Mouse (Mus musculus): ENCODE results near the gene Cab39l. TPM values are rescaled to one million over a fixed set of nuclear protein-coding genes. Genes with fewer than 3 reads are reported as not detected.
A peak's percentile ranks its signal among the peaks of the same experiment; 100 is the strongest.
"Not testable (repeated sequence)": the region's sequence is repeated elsewhere in the genome, so short reads cannot be mapped to it uniquely, and the experiment has no call there.

Gene Cab39l
- polyA plus RNA-seq (2015; fragmentation: Nextera tagmentation; extraction: Ambion mirVana): 21.8 and 24.0 TPM in 2 replicates

DNA sequence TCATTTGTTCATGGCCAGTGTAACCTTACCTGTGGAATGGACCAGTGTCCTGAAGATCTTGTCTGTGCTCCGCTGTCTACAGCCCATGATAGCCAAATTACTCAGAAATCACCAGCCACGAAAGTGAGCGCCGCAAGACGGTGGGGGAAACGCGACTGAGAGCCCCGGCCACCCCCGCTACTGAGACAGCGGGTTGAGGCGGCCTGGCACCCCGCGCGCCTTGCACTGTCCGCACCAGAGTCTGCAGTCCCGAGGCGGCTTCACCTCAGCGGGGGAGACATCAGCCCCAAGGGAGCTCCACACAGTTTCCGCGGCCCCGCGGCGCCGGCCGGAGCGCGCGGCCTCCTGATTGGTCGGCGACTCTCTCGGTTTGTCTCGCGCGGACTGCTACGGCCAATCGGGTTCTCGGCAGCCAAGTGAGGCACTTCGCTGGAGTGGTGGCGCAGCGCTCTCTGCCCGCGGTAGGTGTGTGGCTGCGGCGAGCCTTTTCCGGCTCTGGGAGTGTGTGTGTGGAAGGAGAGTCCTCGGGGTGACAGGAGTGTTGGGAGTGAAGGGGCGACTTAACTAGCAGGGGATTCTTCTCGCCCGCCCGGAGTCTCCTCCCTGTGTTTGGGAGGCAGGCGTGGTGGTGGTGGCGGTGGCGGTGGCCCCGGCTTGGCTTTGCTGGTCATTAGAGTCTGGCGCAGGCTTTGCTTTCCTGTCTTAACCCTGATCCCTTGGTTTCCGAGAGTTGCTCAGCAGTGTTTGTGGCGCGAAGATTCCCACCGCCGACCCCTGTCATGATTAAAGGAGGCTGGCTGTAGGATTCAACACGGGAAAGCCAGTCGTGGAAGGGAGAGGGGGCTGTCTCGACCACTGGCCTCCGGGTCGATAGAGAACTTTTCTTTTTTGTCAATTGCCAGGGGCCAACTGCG, at the start of gene Cab39l, which contains the start of gene Setdb2:
Cab39l (plus strand) TSS at position 415 of the 914 bp plus-strand sequence.
Setdb2 (minus strand) TSS at position 327 of the 914 bp plus-strand sequence.
- no peaks in the 10 kb centered on the region for H3K36me3 ChIP-seq (ENCODE audit: control insufficient read depth, insufficient read depth)
- H3K4me1 ChIP-seq (ENCODE audit: control insufficient read depth, low read depth, low read length): peaks cover 8% of the 10 kb centered on the region
- H3K27me3 ChIP-seq (ENCODE audit: control insufficient read depth, insufficient read depth, low read depth, low read length): no peaks in the 10 kb centered on the region
- H3K4me3 ChIP-seq (ENCODE audit: low read depth, low read length): peak within 1 kb of the TSS; percentile 79
- H3K4me2 ChIP-seq (ENCODE audit: low read depth, low read length): peak within 1 kb of the TSS; percentile 87
- ATAC-seq (ENCODE audit: low read depth): peak; percentile 99
- H3K27ac ChIP-seq (ENCODE audit: low read length): peak within 1 kb of the TSS; percentile 95
- peak within 1 kb of the TSS; percentile 94 for H3K9ac ChIP-seq (ENCODE audit: low read depth, low read length)
- no peaks in the 10 kb centered on the region for H3K9me3 ChIP-seq (replicated peaks; ENCODE audit: control insufficient read depth, low read length)
- WGBS (ENCODE audit: insufficient replicate concordance): under 1% methylated on average over 66 of the region's 66 CpGs

DNA sequence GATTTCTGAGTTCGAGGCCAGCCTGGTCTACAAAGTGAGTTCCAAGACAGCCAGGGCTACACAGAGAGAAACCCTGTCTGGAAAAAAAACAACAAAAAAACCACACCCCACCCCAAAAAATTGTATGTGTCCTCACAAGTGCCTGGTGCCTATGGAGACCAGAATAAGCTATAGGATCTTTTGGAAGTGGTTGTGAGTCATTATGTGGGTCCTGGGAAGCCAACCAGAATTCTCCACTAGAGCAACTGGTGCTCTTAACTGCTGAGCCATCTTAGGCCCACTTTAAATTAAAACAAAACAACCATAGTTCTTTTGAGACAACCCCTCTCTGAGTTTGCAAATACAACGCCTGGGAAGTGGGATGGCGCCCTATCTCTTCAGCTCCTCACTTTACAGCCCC, 45.5 kb upstream of the Cab39l start, which contains the start of gene Phf11c:
Phf11c (minus strand) TSS at position 101 of the 400 bp plus-strand sequence.
- no peak within 1 kb of the TSS for H3K27ac ChIP-seq (ENCODE audit: low read length)
- ATAC-seq (ENCODE audit: low read depth): no peak

DNA sequence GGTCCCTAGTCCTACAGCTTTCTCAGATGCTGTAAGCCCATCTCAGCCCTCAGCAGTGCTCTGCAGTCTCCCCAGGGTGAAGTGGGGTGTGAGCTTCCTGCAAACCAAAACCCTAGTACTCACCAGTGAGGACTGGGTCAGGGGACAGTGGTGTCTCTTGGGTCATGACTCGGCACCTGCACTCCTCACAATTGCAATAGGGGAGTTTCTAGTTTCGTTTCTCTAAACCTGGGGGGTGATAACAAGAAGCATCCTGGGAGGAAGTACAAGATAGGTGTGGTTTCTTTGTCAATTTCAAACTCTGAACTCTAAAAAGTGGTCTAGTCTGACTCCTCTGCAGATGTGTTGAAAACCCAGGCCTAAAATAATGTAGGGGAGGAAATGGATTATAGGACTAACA, 43.8 kb upstream of the Cab39l start:
- Histone ChIP-seq H3K27me3 (ENCODE audit: control insufficient read depth, insufficient read depth, low read depth, low read length) (no peaks in the 10 kb centered on the region), H3K9ac (ENCODE audit: low read depth, low read length) (no peak overlapping the region), H3K9me3 (replicated peaks; ENCODE audit: control insufficient read depth, low read length) (no peaks in the 10 kb centered on the region), H3K4me2 (ENCODE audit: low read depth, low read length) (no peak overlapping the region), H3K4me1 (ENCODE audit: control insufficient read depth, low read depth, low read length) (no peaks in the 10 kb centered on the region), H3K36me3 (ENCODE audit: control insufficient read depth, insufficient read depth) (no peaks in the 10 kb centered on the region), H3K4me3 (ENCODE audit: low read depth, low read length) (no peak overlapping the region), H3K27ac (ENCODE audit: low read length) (no peak overlapping the region)
- WGBS (ENCODE audit: insufficient replicate concordance): 30% methylated on average over 2 of the region's 2 CpGs
- ATAC-seq (ENCODE audit: low read depth): no peak

More for the DNA sequence above, 45.5 kb upstream of the Cab39l start, which contains the start of gene Phf11c:
- Histone ChIP-seq H3K4me2 (ENCODE audit: low read depth, low read length) (no peak within 1 kb of the TSS), H3K36me3 (ENCODE audit: control insufficient read depth, insufficient read depth) (no peaks in the 10 kb centered on the region), H3K27me3 (ENCODE audit: control insufficient read depth, insufficient read depth, low read depth, low read length) (no peaks in the 10 kb centered on the region), H3K4me1 (ENCODE audit: control insufficient read depth, low read depth, low read length) (no peaks in the 10 kb centered on the region), H3K4me3 (ENCODE audit: low read depth, low read length) (no peak within 1 kb of the TSS), H3K9ac (ENCODE audit: low read depth, low read length) (no peak within 1 kb of the TSS), H3K9me3 (replicated peaks; ENCODE audit: control insufficient read depth, low read length) (no peaks in the 10 kb centered on the region)
- WGBS (ENCODE audit: insufficient replicate concordance): 75% methylated on average over 3 of the region's 3 CpGs

DNA sequence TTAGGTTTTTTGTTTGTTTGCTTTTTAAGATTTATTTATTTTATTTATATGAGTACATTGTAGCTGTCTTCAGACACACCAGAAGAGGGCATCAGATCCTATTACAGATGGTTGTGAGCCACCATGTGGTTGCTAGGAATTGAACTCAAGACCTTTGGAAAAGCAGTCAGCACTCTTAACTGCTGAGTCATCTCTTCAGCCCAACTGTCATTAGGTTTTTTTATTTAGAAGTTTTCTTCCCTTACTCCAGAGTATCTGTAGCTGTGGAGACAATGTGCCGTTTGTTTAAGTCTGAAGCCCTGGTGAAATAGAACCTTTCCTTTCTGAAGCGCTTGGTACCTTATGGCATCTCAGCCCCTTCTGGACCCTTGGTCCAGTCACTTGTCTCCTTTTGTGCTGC, 25.8 kb upstream of the Cab39l start:
- not testable (repeated sequence) for ATAC-seq (ENCODE audit: low read depth); H3K4me1 ChIP-seq (ENCODE audit: control insufficient read depth, low read depth, low read length); H3K4me3 ChIP-seq (ENCODE audit: low read depth, low read length); H3K27me3 ChIP-seq (ENCODE audit: control insufficient read depth, insufficient read depth, low read depth, low read length); H3K9ac ChIP-seq (ENCODE audit: low read depth, low read length); H3K4me2 ChIP-seq (ENCODE audit: low read depth, low read length); H3K27ac ChIP-seq (ENCODE audit: low read length); H3K36me3 ChIP-seq (ENCODE audit: control insufficient read depth, insufficient read depth); H3K9me3 ChIP-seq (replicated peaks; ENCODE audit: control insufficient read depth, low read length)
- 92% methylated on average over 2 of the region's 2 CpGs for WGBS (ENCODE audit: insufficient replicate concordance)

DNA sequence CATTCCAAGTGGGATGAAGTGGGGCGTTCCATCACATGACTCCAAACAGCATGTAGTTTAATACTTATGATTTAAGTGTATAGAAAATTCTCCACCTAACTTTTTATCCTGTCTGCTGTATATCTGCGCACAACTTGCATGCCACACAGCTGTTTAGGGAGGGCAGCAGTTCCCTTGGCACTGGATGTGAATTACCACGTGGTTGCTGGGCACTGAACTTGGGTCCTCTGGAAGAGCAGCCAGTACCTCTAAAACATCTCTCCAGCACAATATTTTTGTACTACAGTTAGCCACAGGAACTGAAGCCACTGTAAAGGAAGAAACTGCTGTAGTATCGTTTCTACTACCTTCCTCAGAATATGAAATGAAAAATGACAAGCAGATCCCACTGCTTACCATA, 22.6 kb upstream of the Cab39l start:
- WGBS (ENCODE audit: insufficient replicate concordance): 74% methylated on average over 4 of the region's 4 CpGs
- H3K36me3 ChIP-seq (ENCODE audit: control insufficient read depth, insufficient read depth): peaks cover 4% of the 10 kb centered on the region
- no peak overlapping the region for H3K27ac ChIP-seq (ENCODE audit: low read length)
- H3K9me3 ChIP-seq (replicated peaks; ENCODE audit: control insufficient read depth, low read length): no peaks in the 10 kb centered on the region
- H3K4me1 ChIP-seq (ENCODE audit: control insufficient read depth, low read depth, low read length): no peaks in the 10 kb centered on the region
- no peak overlapping the region for H3K4me3 ChIP-seq (ENCODE audit: low read depth, low read length)
- H3K27me3 ChIP-seq (ENCODE audit: control insufficient read depth, insufficient read depth, low read depth, low read length): no peaks in the 10 kb centered on the region
- H3K9ac ChIP-seq (ENCODE audit: low read depth, low read length): no peak overlapping the region
- H3K4me2 ChIP-seq (ENCODE audit: low read depth, low read length): no peak overlapping the region
- no peak for ATAC-seq (ENCODE audit: low read depth)

DNA sequence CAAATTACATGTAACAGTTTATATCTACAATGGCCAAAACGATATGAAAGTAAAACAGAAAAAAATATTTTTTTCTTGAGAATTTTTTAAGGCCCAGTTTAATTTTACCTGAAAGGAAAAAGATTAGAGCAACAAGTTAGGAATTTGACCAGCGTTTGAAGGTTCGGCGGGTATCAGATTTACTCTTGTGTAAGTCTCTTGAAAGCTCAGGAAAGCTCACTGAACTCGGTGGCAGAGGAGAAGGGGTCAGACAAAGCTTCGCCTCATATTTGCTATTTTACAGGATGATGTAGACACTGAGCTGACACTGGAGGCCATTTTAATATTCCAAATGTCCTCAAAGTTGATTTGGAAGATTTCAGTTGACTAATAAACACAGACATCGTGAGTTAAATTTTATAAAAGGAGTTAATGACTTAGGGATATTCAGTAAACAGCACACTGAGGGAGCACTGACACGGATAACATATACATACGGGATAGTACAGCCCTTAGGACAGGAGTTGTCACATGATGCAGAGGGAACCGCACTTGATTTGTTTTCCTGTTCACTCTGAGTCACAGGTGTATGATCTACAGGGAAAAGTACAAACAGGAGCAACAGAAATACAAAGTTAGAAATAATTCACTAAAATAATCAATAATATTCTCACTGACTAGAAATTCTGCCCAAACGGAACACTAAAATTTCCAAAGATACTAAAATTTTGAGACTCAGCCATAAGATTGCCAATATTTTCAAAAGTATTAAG, 17.7 kb upstream of the Cab39l start:
- Histone ChIP-seq H3K4me3 (ENCODE audit: low read depth, low read length) (no peak overlapping the region), H3K27ac (ENCODE audit: low read length) (no peak overlapping the region), H3K27me3 (ENCODE audit: control insufficient read depth, insufficient read depth, low read depth, low read length) (no peaks in the 10 kb centered on the region), H3K4me1 (ENCODE audit: control insufficient read depth, low read depth, low read length) (no peaks in the 10 kb centered on the region), H3K9me3 (replicated peaks; ENCODE audit: control insufficient read depth, low read length) (no peaks in the 10 kb centered on the region), H3K36me3 (ENCODE audit: control insufficient read depth, insufficient read depth) (no peaks in the 10 kb centered on the region; the same call in 1 of the 2 replicates), H3K9ac (ENCODE audit: low read depth, low read length) (no peak overlapping the region), H3K4me2 (ENCODE audit: low read depth, low read length) (no peak overlapping the region)
- ATAC-seq (ENCODE audit: low read depth): peak; percentile 37; the same call in 1 of the 2 replicates
- 75% methylated on average over 11 of the region's 11 CpGs for WGBS (ENCODE audit: insufficient replicate concordance)

DNA sequence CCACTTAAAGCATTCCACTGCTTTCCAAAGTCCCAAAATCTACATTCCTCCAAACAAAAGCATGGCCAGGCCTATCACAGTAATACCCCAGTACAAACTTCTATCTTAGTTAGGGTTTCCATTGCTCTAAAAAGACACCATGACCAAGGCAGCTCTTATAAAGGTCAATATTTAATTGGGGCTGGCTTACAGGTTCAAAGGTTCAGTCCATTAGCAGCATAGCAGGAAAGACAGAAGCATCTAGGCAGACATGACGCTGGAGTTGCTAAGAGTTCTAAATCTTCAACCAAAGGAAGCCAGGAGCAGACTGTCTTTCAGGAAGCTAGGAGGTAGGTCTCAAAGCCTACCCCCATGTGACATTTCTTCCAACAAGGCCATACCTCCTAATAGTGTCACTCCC, 10.2 kb upstream of the Cab39l start:
- Histone ChIP-seq H3K4me2 (ENCODE audit: low read depth, low read length) (no peak overlapping the region), H3K9me3 (replicated peaks; ENCODE audit: control insufficient read depth, low read length) (no peaks in the 10 kb centered on the region), H3K36me3 (ENCODE audit: control insufficient read depth, insufficient read depth) (no peaks in the 10 kb centered on the region), H3K4me1 (ENCODE audit: control insufficient read depth, low read depth, low read length) (peaks cover 4% of the 10 kb centered on the region), H3K27me3 (ENCODE audit: control insufficient read depth, insufficient read depth, low read depth, low read length) (no peaks in the 10 kb centered on the region), H3K9ac (ENCODE audit: low read depth, low read length) (no peak overlapping the region), H3K4me3 (ENCODE audit: low read depth, low read length) (no peak overlapping the region), H3K27ac (ENCODE audit: low read length) (no peak overlapping the region)
- no peak for ATAC-seq (ENCODE audit: low read depth)
- WGBS (ENCODE audit: insufficient replicate concordance): 76% methylated on average over 1 of the region's 1 CpGs

DNA sequence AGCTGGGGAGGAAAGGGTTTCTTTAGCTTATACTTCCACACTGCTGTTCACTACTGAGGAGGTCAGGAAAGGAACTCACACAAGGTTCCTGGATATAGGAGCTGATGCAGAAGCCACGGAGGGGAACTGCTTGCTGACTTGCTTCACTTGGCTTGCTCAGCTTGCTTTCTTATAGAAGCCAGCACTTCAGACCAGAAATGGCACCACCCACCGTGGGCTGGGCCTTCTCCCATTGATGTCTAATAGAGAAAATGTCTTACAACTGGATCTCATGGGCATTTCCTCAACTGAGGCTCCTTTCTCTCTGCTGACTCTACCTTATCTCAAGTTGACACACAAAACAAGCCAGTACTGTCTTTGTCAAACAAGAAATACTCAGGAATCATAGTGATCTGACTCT, 6.9 kb upstream of the Cab39l start:
- 46% methylated on average over 2 of the region's 2 CpGs for WGBS (ENCODE audit: insufficient replicate concordance)
- Histone ChIP-seq H3K27me3 (ENCODE audit: control insufficient read depth, insufficient read depth, low read depth, low read length) (no peaks in the 10 kb centered on the region), H3K4me1 (ENCODE audit: control insufficient read depth, low read depth, low read length) (peaks cover 4% of the 10 kb centered on the region), H3K9ac (ENCODE audit: low read depth, low read length) (no peak overlapping the region), H3K27ac (ENCODE audit: low read length) (no peak overlapping the region), H3K36me3 (ENCODE audit: control insufficient read depth, insufficient read depth) (no peaks in the 10 kb centered on the region), H3K4me3 (ENCODE audit: low read depth, low read length) (no peak overlapping the region), H3K9me3 (replicated peaks; ENCODE audit: control insufficient read depth, low read length) (no peaks in the 10 kb centered on the region), H3K4me2 (ENCODE audit: low read depth, low read length) (no peak overlapping the region)
- no peak for ATAC-seq (ENCODE audit: low read depth)

DNA sequence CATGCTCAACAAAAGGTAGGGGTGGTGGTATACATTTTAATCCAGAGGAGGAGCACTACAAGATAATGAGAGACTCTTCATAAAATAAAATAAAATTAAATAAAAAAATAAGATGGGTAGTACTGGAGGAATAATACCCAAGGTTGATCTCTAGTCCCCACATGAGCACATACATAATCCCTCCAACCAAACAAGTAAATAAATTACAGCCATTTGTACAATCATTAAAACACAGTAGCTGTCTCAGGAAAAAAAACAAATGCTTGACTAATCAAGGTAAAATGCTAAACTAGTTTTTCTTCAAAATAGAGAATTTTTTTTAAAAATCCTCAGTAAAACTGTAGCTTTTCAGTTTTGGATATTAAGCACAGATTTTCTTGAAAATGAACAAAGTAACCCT, 5.6 kb upstream of the Cab39l start:
- Histone ChIP-seq H3K9me3 (replicated peaks; ENCODE audit: control insufficient read depth, low read length) (no peaks in the 10 kb centered on the region), H3K36me3 (ENCODE audit: control insufficient read depth, insufficient read depth) (no peaks in the 10 kb centered on the region), H3K4me3 (ENCODE audit: low read depth, low read length) (no peak overlapping the region), H3K4me2 (ENCODE audit: low read depth, low read length) (no peak overlapping the region), H3K9ac (ENCODE audit: low read depth, low read length) (no peak overlapping the region), H3K27me3 (ENCODE audit: control insufficient read depth, insufficient read depth, low read depth, low read length) (no peaks in the 10 kb centered on the region), H3K27ac (ENCODE audit: low read length) (no peak overlapping the region), H3K4me1 (ENCODE audit: control insufficient read depth, low read depth, low read length) (peaks cover 10% of the 10 kb centered on the region)
- no peak for ATAC-seq (ENCODE audit: low read depth)

Data from liver, embryonic 16.5 days (tissue).